Mouse (Mus musculus) sigmoid colon, adult 10 weeks (tissue): ENCODE data around the gene Ctbs. TPM values are rescaled to one million over a fixed set of nuclear protein-coding genes. Genes with fewer than 3 reads are reported as not detected.

Experiments
- polyA plus RNA-seq: library from polyadenylated mRNA; stranded (reverse); fragments of 350-450 nt; fragmentation: Illumina TruSeq; extraction: RNeasy Lipid Tissue Mini Kit (QIAGEN cat#74804); gene quantifications from one replicate; pipeline ENCODE4 v1.2.3, GENCODE M21; 2014; ENCODE audit warnings: low read depth, low replicate concordance

Ctbs gene
- polyA plus RNA-seq = 28.3 TPM

GRCm38 (mm10) chr3:146449745-146450250, at the start of gene Ctbs:
Ctbs (plus strand) TSS chr3:146449795.

GRCm38 (mm10) chr3:146404311-146405201, 45.0 kb upstream of the Ctbs start, which contains the start of gene Ssx2ip:
Ssx2ip (plus strand) TSS chr3:146404642.

GRCm38 (mm10) chr3:146499431-146500002, 49.9 kb downstream of the Ctbs start, which contains the start of the genes Spata1 and Gng5:
Spata1 (minus strand) TSS chr3:146499753.
Gng5 (plus strand) TSS chr3:146499807.

Other genes starting within 250 kb of the Ctbs start
- 1.6 TPM for gene Lpar3, start 228.8 kb upstream of the Ctbs start, polyA plus RNA-seq
- 82.9 TPM for gene Ssx2ip, start 45.2 kb upstream of the Ctbs start, polyA plus RNA-seq
- gene Spata1, start 50.0 kb downstream of the Ctbs start, polyA plus RNA-seq = 12.7 TPM
- gene Gng5, start 50.0 kb downstream of the Ctbs start, polyA plus RNA-seq = 1,557 TPM
- gene Rpf1, start 71.6 kb downstream of the Ctbs start, polyA plus RNA-seq = 139 TPM
- gene Uox, start 120.6 kb downstream of the Ctbs start, polyA plus RNA-seq = 3.3 TPM
- not detected for gene Dnase2b, start 165.8 kb downstream of the Ctbs start, polyA plus RNA-seq
- gene 4930503B20Rik, start 201.5 kb downstream of the Ctbs start, polyA plus RNA-seq = 2.3 TPM
- gene Samd13, start 235.8 kb downstream of the Ctbs start, polyA plus RNA-seq = 4.5 TPM